Mouse (Mus musculus) gastrocnemius, postnatal 36 days (tissue): ENCODE measurements around the gene Srf. TPM values are rescaled to one million over a fixed set of nuclear protein-coding genes. Genes with fewer than 3 reads are reported as not detected.

ENCODE experiments used
- DNase-seq, 2 experiments: peaks; one replicate each; pipeline ENCODE4 v3.0.0; 2022
- intact Hi-C: fragments of 180-260 bp; cut with DNase I; formaldehyde crosslinking; loops from one replicate; pipeline ENCODE4 v1.15.1; 2025
- microRNA-seq, 2 experiments: library from miRNA; unstranded; fragments of <30 nt; microRNA quantifications; one replicate each; pipeline ENCODE4 v1.2.0; 2021
- total RNA-seq, 2 experiments: library from RNA; stranded (reverse); gene quantifications; 2 replicates each; pipeline ENCODE4 v1.2.3; 2021

Srf gene
- total RNA-seq, 2 experiments from 2014 or later = 70.4 to 74.9 TPM

DNA sequence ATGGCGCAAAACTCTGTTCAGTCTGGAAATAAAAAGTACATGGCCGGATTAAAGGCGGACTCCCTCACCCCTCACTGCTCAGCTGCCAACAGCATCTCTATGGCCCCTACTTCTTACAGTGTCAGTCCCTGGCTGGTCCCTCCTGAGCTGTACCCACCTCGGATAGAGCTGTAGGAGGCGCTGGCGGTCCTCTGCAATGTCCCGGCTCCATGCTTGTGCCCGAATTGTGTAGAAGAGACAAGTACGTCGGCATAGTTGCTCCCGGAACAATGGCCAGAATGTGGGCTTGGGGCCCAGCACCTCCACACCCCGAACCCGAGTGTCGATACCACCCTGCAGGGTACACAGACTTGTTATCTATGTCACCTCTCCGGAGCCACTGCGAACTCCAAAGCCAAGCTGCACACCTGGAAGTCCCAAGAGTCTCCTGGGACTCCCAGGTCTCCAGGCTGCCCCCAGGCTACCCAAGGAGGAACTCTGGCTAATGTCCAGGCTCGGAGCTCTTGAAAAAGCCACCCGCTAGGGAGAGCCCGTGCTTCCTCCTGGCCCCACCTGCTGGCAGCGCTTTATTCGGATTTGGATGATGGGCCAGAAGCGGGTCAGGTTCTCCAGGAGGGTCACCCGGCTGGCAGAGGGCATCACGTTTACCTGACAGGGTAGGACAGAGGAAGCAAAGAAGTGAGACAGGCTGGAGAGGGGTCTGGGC lies 33.9 kb downstream of the Srf start:
- DNase-seq = no peak
- intact Hi-C loops = no loop called here

- intact Hi-C loops = no loop called here
- DNase-seq = no peak
Observed at GRCm38 (mm10) chr17:46521174-46521573, 34.8 kb downstream of the Srf start.

DNA sequence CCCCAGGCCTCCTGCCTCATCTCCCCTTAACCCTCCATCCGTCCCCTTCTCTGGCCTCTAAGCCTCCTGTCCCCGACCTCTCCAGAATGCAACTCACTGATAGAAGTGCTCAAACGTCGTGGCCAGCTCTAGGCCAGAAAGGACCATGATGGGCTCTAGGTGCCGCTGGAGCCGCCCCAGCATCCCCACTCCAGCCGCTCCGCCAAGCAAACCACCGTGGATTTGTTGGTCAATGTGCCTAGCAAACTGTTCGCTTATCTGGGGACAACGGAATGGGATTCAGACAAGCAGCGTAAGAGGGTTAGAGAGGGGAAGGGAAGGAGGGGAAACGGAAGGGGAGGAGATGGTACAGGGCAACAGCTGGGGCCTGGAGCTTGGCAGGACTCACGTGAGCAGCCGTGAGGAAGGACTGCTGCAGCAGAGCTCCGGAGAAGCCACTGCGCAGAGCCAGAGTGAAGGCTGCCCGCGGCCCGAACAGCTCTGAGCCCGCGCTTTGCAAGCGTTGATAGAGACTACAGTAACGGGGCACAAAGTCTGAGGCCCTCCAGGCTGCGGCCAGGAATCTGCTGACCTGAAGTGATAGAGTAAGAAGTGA lies 35.5 kb downstream of the Srf start:
- DNase-seq = no peak
- intact Hi-C loops = no loop called here

- no peak for DNase-seq
- intact Hi-C loops = no loop called here
Observed at GRCm38 (mm10) chr17:46519971-46520370, 36.0 kb downstream of the Srf start.

DNA sequence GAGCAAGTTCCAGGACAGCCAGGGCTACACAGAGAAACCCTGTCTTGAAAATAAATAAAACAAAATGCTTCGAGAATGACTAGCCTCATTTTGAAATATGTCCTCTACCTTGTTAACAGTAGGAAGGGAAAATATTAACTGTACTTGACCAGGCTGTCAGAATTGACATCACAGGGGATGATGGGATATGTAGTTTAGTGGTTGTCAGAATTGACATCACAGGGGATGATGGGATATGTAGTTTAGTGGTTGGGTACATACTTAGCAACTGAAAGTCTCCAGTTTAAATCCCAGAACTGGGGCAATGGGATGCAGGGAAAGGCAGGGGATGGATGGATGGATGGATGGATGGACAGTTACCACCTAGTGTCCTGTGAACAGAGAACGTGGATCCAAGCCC lies 42.6 kb downstream of the Srf start:
- DNase-seq = no peak
- intact Hi-C loops = no loop called here

GRCm38 (mm10) chr17:46511059-46511710 lies 44.8 kb downstream of the Srf start:
- DNase-seq = no peak
- intact Hi-C loops = no loop called here

DNA sequence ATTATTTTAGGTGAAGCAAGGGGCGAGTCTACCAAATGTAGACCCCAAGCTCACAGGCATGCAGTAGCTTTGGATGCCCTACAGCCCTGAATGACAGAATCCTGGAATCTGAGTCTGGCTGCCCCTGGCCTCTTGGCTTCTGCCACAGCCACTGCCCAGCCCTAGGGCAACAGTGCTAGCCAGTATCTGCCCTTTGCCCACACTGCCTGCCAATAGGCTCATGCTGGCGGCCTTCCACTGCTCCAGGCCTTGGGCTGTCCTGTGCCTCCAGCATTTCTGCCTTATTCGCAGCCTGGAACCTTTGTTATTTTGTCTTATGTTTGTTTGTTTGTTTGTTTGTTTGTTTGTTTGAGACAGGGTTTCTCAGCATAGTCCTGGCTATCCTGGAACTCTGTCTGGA lies 50.4 kb downstream of the Srf start:
- intact Hi-C loops = loop anchor here (2.0 kb wide), 1 partner anchor 73 kb away; no protein-coding TSS in a partner anchor
- DNase-seq = no peak

GRCm38 (mm10) chr17:46503847-46504638 lies 51.9 kb downstream of the Srf start:
- DNase-seq = no peak
- intact Hi-C loops = loop anchor here (2.0 kb wide), 1 partner anchor 71 kb away; no protein-coding TSS in a partner anchor

- intact Hi-C loops = no loop called here
- DNase-seq = no peak
Observed at GRCm38 (mm10) chr17:46502775-46503174, 53.2 kb downstream of the Srf start.

Small RNAs within 50 kb of the gene (microRNA-seq; reads per million reads assigned to microRNA genes)
- gene Mir6976 = 0 to 1.1 reads per million in 2 experiments

Other genes starting within 250 kb of the Srf start
- gene Abcc10, start 227.8 kb downstream of the Srf start, total RNA-seq = 1 to 10 TPM; 2.2 to 2.5 TPM
- gene Zfp318, start 172.4 kb downstream of the Srf start, total RNA-seq = 10 to 100 TPM; 10.2 to 11.6 TPM
- gene Crip3, start 127.2 kb downstream of the Srf start, total RNA-seq = under 1 TPM; 0.38 to 0.39 TPM
- not detected for gene Slc22a7, start 117.7 kb downstream of the Srf start, total RNA-seq
- gene Ttbk1, start 68.5 kb downstream of the Srf start, total RNA-seq = under 1 TPM; 0.36 to 0.39 TPM
- gene Dnph1, start 59.5 kb downstream of the Srf start, total RNA-seq = 1 to 10 TPM; 4.9 to 6.7 TPM
- gene Cul9, start 9.8 kb downstream of the Srf start, total RNA-seq = 10 to 100 TPM; 11.2 to 11.4 TPM
- under 1 TPM; 0.79 to 0.94 TPM for gene Ptk7, start 73.3 kb upstream of the Srf start, total RNA-seq
- gene Klc4, start 89.8 kb upstream of the Srf start, total RNA-seq = 10 to 100 TPM; 11.7 to 11.8 TPM
- gene Mrpl2, start 90.1 kb upstream of the Srf start, total RNA-seq = 100 to 1,000 TPM in 1 of 2 experiments, 10 to 100 TPM in 1; 99.4 to 102 TPM
- 1 to 10 TPM; 5.8 to 5.9 TPM for gene Cul7, start 94.2 kb upstream of the Srf start, total RNA-seq
- gene Rrp36, start 118.2 kb upstream of the Srf start, total RNA-seq = 1 to 10 TPM; 7.5 to 9.9 TPM
- gene Mea1, start 122.6 kb upstream of the Srf start, total RNA-seq = 10 to 100 TPM; 29.8 to 39.0 TPM
- gene Klhdc3, start 124.7 kb upstream of the Srf start, total RNA-seq = 100 to 1,000 TPM; 110 to 123 TPM
- 10 to 100 TPM; 23.4 to 26.7 TPM for gene Ppp2r5d, start 148.9 kb upstream of the Srf start, total RNA-seq
- gene Pex6, start 155.3 kb upstream of the Srf start, total RNA-seq = 10 to 100 TPM; 12.7 to 15.2 TPM
- 1 to 10 TPM; 1.1 to 2.1 TPM for gene Gnmt, start 173.0 kb upstream of the Srf start, total RNA-seq
- gene Cnpy3, start 196.0 kb upstream of the Srf start, total RNA-seq = 1 to 10 TPM; 7.6 to 8.9 TPM
- not detected for gene Ptcra, start 207.5 kb upstream of the Srf start, total RNA-seq
- gene 2310039H08Rik, start 216.5 kb upstream of the Srf start, total RNA-seq = 10 to 100 TPM; 26.8 to 33.5 TPM
- gene Rpl7l1, start 226.5 kb upstream of the Srf start, total RNA-seq = 10 to 100 TPM; 39.3 to 40.7 TPM